Mouse (Mus musculus) MN1 (cell line): Measurements from ENCODE around the gene Pde10a.

Experiments
- DNase-seq: peaks from one replicate; pipeline ENCODE4 v3.0.0-alpha.2; 2016; ENCODE audit warnings: low spot score

Gene Pde10a

DNA sequence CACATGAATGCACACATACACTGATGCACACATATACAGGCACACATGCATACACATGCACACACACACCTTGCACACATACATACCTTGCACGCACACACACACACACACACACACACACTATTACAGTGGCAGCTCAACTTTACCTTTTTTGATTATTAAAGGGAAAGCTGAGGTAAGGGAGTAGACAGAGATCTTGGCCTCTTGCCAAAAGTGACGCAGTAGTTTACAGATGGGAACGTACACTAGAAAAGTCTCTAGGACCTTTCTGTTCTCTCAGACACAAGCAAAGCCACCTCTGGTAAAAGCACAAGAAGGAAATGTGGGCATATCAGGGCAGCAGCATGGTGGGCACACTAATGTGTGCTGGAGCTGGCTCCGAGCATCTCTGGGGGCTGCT lies 317.5 kb downstream of the Pde10a start:
- DNase-seq = peak; percentile 21

DNA sequence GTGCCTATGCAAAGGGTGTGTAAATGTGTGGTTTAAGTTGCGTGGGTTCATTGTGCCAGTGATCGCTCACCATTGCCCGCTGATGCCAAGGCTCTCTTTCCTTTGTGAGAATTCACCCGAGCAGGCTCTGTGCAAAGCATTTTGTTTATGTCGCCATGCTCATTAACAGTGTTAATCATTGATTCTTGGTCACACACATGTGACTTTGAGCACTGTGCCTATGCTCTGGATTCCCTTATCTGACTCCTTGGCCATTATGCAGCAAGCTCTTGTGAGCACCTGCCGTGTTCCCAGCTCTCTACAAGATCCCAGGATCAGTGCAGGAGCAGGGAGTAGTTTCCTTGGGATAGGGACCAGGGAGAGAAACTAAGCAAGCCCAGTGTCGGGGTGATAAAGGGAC lies 318.8 kb downstream of the Pde10a start:
- no peak for DNase-seq

DNA sequence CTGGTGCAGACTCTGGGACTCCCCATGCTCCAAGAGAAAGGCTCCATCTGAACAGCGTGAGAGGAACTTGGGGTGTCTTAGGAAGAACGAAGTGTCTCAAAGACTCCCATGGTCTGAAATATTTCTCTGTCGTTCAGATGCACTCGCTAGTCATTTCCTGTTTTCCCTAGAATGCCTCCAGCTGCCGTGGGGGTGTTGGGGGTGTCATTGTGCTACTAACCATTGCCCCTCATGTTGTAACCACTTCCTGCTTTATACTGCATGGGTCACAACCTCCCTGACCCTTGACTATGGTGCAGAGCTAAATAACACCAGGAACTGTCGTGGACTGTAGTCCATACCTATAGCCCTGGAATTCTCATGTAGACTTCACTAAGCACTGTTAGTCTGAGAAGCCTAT lies 321.3 kb downstream of the Pde10a start:
- DNase-seq = no peak

DNA sequence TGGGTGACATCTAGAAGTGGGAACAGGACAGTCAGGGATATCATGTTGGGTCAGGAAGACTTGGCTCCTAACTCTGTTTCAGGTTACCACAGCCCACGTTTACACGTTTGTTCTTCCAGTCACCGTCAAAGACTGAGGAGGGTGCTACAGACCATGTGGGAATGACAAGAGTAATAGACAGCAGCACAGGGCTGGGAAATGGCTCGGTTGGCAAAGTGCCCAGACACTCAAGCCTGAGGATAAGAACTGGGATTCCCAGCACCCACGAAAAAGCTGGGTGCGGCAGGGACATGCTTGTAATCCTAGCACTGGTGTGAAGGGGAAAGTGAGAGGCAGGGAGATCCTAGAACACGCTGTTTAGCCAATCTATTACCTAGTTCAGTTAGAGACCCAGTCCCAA lies 322.4 kb downstream of the Pde10a start:
- DNase-seq = peak; percentile 77

DNA sequence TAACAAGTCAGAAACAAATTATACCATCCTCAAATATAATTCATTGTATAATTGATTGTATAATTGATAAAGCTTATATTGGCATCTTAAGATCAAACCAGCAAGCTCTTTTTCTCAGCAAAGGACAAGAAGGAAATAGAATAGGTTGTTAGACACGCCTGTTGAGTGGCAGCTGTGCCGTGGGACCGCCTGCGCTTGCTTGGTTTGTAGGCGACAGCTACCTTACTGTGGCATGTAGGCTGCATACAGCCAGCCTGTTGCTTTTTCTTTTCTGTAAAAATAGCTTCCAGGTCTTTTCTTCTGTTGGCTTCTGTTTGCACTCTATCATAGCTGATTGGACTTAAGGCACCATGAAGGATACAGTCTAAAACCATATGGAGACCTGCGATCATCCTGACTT lies 326.7 kb downstream of the Pde10a start:
- DNase-seq = no peak

DNA sequence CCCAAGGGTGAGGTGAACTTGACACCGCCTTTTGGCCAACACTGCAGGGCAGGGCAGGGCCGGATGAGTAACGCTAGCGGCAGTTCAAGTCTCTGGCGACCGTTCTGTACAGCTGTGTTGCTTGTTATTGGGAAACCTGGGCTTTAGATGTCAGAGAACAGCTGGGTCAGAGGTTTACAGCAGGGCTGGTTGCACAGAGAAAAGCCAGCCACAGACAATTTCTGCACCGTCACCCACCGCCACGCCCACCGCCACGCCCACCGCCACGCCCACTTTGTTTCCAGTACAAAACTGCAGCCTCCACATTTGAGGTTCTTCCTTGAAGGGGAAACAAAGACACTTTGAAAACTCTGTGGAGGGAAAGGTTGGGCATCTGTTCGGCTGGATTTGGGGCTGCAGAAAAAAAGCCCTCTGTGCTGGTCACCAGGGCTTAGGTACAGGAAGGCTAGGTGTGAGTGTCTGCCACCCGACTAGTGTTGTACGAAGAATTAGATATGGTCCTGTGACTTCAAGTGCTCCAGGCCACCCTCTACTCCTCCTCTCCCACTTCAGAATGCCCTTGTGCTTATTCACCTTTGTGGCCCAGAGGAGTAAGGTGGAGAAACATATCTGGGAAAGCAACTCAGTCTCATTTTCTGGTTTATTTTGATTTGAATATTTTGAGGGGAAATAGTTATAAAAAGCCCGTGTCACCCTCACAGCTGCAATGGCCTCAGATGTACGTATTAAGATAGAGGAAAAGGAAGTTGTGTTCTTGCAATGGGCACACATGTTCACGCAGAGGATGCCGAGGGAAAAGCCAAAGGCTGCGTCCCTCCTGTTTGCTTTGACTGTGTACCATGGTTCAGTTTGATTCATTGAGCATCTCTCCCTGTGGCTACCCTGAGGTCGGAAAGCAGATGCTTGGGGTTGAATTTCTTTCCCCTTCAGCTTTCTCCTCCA lies 331.5 kb downstream of the Pde10a start:
- DNase-seq = peak; percentile 59

DNA sequence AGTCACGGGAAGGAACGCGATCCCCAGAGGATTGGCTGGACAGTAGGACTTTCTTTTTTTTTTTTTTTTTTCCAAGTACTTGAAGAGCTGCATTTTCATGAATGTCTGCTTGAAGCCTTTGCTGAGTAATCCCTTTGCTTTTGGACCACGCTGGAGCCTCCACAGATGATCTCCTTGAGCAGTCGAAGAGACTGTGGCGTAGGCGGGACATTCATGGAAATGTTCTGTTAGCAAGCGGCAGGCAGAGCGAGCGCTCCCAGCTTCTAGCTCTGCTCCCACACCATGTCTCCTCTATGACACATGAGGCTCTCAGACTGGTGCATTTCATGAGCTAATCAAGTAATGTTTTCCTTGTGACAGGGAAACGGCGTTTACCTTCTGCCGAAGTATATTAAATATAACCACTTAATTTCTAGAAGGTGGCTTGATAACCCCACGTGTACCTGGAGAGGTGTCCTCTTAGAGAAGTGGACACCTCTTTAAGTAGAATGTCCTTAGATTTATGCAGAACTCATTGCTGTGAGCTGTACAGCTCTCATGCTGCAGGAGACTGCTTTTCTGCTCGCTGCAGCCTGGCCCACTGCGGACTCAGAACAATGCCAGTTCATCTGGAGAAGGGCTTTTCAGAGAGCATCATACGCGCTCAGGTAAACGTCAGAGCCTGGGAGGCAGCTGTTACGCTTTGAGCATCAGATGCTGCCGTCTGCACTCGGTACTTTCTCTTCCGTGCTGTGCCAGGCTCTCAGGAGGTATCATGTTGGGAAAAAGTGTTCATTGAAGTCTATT lies 333.7 kb downstream of the Pde10a start:
- DNase-seq = no peak

DNA sequence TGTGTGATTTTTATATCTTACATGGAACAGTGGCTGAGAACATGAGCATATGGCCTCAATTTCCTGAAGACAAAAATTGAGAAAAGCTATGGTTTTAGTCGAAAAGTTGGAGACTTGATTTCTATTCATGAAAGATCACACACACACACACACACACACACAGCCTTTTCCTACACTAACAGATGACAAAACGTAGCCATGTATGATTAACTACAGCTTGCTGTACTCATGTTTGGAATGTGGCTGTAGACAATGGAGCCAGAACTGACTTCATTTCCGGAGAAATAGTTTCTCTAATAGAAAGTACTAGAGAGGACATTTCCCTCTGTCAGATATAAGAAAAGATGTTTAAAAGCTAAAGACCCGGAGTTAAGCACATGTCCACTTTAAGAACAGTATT lies 334.3 kb downstream of the Pde10a start:
- no peak for DNase-seq

DNA sequence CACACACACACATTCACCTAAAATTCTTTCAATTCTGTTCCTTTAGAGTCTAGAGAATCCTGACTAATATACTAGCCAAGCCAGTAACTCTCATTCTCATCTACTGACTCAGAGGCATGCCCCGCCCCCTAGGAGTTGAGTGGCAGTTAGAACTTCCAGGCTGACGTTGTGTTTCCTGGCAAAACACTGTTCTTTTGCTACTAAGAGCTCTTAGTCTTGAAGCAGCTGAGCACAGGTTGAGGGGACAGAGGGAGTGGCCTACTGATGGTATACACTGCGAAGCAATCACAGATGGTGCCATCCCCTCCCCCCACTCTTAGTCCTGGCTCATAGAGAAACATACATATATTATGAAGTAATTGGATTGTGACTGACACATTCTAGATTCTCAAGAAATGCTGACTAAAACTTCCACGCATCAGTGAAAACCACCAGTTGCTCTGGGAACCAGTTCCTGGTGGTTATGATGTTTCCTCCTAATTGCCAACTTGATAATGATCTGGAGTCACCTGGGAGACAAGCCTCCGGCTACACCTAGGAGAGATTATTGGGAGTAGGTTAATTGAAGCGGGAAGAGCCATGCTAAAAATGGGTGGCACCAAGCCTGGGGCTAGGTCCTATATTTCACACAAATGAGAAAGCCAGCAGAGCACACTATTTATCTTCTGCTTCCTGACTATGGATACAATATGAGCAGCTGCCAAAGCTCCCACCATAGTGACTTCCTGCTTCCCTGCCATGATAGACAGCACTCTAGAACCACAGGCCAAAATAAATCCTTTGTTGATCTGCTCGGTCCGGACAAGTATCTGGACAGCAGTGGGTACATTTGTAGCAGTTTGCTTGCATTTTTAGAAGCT lies 339.7 kb downstream of the Pde10a start:
- DNase-seq = peak; percentile 18

DNA sequence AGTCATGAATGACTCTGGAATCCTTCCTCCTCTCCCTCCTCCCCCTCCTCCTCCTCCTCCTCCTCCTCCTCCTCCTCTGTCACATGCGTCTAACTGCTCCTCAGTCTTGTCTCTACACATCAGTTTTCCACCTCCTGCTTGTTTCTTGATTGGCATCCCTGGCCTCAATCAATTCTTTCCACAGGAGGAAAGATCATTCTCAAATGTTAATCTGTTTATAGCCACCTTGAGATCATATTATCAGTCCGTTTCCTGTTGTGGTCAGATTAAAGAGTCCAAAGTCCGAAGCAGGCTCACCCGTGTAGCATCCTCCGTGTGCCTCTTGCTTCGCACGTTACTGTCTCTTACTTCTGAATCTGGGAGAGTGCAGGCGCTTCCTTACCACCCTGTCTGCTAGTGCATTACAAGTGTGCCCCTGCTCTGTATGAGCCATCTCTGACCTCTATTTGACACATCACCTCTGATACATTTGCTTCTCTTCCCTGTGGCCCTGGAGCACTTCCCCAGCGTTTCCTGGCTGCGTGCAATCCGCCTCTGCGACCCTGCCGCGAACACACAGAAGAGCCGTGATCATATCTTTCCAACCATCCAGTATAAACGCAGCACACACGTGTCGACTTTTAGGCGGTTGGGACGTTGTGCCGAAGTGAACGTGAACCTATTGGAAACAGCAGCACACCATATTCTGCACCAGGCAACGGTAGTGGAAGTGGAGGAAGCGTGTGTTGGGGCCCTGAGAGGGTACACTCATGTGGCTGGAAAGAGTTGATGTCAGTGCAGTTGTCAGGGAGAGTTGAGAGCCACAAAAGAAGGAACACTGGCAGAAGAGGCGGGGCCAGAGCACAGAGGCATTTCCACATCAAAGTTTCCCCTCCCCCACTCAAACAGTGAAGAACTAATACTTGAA lies 342.4 kb downstream of the Pde10a start:
- DNase-seq = no peak

DNA sequence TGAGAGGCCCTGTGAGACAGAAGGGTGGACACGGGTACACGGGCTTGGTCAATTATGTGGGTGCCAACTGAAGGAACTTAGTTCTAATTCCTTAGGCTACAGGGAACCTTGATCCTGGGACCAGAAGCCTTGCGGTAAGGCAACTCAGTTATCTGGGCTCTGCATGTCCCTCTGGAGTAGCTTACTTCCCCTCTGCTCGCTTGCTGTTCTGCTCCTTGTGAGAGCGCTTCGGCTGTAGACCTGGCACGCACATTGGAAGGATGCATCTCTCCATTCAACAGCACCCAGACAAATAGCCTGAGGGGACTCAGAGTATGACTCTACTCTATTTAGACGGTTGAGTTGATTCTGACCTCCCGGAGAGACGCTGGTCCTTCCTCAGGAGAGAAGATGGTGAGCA lies 344.1 kb downstream of the Pde10a start:
- DNase-seq = no peak

DNA sequence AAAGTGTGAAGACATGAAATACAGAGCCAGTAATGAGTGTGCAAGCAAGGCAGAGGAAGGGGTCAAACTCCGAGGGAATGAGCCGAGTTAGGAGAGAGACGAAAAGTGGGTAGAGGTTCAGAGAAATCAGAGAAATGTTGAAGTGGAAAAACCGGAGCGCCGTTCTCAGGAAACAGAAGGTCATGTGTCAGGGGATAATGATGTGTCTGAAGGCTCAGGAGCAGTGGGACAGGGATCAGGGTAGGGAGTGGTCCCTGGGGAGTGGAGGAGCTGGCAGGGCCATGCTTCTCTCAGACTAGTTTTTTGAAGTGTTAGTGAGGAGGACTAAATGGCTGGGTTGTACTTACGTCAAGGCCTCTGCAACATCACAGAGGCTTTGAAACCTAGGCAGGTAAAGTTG lies 345.7 kb downstream of the Pde10a start:
- DNase-seq = no peak

DNA sequence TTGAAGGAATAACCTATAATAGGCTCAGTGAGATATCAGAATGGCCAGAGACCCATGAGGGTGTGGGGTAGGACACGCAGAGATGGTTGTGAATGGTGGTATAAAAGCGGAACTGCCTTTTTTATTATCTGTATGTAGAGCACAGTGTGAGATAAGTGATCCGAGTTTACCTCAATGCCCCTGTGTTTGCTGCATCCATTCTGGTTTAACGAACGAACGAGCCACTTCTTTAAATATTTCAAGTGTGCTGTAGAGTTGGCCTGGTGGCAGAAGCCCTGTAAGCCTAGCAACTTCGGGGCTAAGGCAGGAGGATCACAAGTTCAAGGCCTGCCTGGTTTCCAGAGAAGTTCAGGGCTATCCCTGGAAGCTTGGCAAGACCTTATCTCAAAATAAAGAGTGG lies 346.2 kb downstream of the Pde10a start:
- DNase-seq = no peak

DNA sequence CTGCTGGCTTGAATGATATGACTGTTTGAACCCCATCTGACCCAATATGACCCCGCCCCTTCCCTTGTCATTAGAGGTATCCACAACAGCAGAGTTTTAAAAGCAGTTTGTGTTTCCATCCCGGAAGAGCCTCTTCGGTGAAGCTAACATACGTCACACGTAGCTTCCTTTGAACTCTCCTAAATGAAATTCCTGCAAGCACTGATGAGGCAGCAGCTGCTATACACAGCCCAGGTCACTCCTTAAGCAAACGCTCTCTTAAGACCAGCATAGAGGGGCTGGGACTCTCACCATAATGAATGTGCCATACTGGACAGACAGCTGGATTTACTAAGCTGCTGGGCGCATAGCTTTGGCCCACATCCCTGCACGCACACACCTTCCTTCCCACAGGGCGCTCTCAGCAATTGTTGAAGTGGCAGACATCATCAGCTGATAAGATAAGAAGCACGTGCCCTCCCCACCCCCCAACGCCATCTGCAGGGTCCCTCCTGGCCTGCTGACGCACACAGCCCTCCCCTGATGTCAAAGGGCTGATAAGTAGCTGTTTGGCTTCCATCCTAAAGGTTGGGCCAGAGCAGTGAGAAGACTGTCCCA lies 346.9 kb downstream of the Pde10a start:
- DNase-seq = peak; percentile 46

DNA sequence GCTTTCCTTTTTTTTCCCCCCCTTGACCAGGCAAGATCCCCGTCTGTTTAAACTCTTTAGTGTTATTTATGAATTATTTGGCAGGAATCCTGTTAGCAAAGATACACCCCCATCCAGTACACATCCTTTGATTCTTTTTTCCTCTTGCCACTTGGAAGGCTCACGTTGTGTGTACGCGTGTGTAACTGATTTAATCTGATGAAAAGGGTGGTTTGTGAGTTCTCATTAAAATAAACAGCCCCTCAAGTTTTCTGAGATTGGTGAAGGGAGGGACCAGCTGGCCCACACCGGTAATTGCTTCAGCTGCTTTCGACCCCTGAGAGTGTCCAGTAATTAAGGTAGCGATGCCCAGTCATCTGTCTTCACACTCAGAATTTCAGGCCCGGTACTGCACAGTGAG lies 347.4 kb downstream of the Pde10a start:
- peak; percentile 19 for DNase-seq

DNA sequence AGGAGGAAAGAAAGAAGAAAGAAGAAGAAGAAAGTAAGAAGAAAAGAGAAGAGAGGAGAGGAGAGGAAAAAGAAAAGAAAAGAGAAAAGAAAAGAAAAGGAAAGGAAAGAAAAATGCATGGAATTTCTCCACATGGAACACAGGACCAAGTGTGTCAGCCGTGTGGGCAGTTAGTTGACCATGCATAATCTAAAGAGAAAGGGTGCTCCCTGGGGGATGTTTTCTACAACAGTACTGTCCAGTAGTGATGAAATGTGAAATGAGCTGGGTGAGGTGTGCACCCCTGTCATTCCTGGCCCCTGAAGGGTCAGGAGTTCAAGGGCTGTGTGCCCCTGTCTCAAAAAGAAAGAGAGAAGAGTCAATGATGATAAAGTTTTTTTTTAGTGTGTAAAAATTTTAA lies 352.9 kb downstream of the Pde10a start:
- no peak for DNase-seq

DNA sequence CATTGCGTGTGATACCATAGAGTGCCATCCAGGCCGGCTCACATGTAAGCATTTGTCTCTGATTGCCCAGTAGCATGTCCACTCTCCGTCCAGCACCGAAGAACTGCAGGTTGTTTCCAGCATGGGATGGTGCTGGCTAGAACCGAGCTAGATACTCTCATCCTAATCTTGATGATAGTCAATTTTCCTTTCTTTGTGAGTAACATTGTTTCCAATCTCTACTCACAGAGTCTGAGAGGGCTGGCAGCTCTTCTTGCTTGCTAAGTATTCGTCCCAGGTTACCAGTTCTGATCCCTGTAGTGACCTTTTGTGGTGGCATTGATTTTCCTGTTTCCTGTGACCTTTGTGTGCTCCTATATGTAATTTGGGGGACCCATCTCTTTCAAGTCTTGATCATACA lies 356.5 kb downstream of the Pde10a start:
- DNase-seq = no peak

DNA sequence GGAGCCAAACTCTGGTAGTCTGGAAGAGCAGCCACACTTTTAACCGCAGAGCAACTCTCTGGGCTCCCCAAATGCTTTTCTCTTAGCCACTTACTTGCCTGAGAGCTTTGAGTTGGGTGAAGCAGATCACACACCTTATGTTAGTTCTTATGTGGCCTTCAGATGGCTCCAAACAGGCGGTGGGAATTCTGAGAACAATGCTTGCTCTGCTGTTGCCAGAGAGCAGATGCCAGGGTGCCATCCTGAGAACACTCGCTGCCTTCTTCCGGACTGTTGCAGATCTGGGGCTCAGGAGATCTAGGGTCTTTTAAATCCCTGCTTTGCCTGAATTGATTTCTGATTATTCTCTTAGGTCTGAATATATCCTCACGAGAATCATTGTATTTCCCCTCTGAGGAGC lies 359.5 kb downstream of the Pde10a start:
- no peak for DNase-seq

DNA sequence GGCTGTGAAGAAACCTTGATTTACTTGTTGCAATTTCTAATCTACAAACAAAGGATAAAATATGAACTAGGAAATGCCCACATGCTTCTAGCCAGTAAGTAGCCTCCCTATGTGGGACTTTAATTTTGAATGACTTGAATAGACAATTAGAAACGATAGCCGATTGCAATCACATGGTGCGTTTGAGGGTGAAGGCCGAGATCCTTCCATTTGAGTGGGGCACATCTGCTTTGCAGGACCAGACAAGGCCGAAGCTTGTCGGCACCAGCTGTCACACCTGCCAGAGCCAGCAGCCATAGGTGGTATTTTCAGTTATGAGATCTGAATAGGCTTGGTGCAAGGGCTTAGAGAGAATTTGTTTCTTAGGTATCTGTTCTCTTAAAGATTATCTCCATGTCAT lies 360.7 kb downstream of the Pde10a start:
- no peak for DNase-seq

DNA sequence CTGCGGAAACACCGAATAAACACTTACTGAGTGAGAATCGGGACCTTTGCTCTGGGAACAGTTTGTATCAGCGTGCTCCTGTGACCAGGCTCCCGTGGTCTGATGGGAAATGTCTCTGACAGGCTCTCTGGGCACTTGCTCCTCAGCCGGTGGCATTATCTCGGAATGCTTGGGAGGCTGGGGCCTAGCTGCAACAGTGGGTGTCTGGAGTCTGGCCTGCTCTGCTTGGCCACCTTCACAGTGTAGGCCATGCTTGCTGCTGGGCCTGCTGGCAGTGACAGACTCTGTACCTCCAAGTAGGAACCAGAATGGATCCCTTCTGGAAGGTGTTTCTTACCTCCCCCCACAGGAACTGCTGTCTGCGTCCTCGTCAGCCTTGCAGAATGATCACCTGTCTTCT lies 362.9 kb downstream of the Pde10a start:
- no peak for DNase-seq

DNA sequence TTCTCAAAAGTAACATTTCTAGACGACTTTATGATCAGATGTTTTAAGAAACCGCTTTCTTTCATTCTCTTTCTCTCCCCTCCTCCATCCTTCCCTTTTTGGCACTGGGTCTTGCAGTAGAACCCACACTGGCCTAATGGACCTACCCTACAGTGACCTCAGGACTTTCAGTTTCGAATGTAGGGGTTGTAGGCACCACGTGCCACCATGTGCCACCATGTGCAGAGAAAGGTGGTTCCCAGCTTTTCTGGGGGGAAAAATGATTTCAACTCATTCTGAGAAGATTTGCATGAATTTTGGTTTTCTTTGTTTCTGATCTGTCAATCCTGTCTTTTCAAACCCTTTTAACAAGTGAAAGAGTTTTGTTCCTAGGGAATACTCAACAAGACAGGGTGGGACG lies 363.5 kb downstream of the Pde10a start:
- no peak for DNase-seq
